In the genomic region with DNA sequence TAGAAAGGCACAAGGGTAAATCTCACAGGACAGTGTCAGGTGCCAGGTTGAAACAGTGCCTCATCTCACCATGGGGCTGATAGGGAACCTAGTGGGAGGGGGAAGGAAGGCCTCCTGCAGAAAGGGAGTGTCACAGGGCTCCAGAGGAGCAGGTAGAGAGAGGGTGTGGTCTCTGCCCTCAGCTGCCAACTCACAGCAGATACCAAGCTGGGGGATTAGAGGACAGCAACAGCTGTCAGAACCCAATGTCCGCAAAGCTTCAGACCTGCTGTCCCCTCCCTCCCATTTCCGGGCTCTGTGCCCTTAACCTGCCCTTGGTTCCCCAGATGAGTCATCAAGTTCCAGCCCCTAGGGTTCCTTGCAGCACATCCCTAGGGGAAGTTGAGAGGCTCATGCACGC, we compare ENCODE assay signal across 11 mouse cellular contexts. TPM values are rescaled to one million over a fixed set of nuclear protein-coding genes. Genes with fewer than 3 reads are reported as not detected.
DNase-seq lines count a peak whose midpoint lies in the region; ATAC-seq and TF ChIP-seq lines count a peak whose summit lies in the region.
"Had no signal": no experiment of that assay in that cellular context is flagged by ENCODE, and none has a peak within 500 bp of the region (broad histone marks: within the 10 kb centered on the region; RNA-seq: fewer than 3 reads in every experiment).

No protein-coding gene starts in this region.

- H3K4me3 ChIP-seq in lung, postnatal 0 days (ENCODE audit: low read depth, low read length), result no peak overlapping the region
- no peak overlapping the region for H3K4me3 ChIP-seq in bone marrow, adult 2 months (replicated peaks; ENCODE audit: control insufficient read depth, low read depth, low read length)
- H3K4me3 ChIP-seq in stomach, embryonic 16.5 days (replicated peaks; ENCODE audit: low read length), result no peak overlapping the region
- H3K4me3 ChIP-seq in forebrain, embryonic 16.5 days (replicated peaks; ENCODE audit: low read length), result no peak overlapping the region

- no peaks in the 10 kb centered on the region for H3K36me3 ChIP-seq in lung, postnatal 0 days (ENCODE audit: insufficient read depth, low read length)
- H3K36me3 ChIP-seq in stomach, embryonic 16.5 days (ENCODE audit: control insufficient read depth, insufficient read depth, low read length), result no peaks in the 10 kb centered on the region
- no peaks in the 10 kb centered on the region for H3K36me3 ChIP-seq in forebrain, embryonic 16.5 days (ENCODE audit: control insufficient read depth, insufficient read depth)

- peak; percentile 62 for ATAC-seq in lung, postnatal 0 days
- ATAC-seq in stomach, embryonic 16.5 days (ENCODE audit: insufficient read depth, low FRiP score), result peak; percentile 69
- no peak for ATAC-seq in forebrain, embryonic 16.5 days
- ATAC-seq: forebrain, embryonic 14.5 days had no signal

- DNase-seq in lung, postnatal 0 days (ENCODE audit: low spot score), result peak; percentile 34
- DNase-seq in lung, postnatal 25 days (ENCODE audit: low spot score), result no peak
- peak; percentile 87 for DNase-seq in liver
- DNase-seq in cerebellum, postnatal 4 days (ENCODE audit: low spot score in 2 of 2), result no peak
- no peak for DNase-seq in cerebellum, postnatal 10 days
- DNase-seq: right cerebral cortex, postnatal 25 days had no signal

- no peak overlapping the region for H3K4me2 ChIP-seq in lung, postnatal 0 days (replicated peaks; ENCODE audit: low read depth, low read length)
- H3K4me2 ChIP-seq in stomach, embryonic 16.5 days (ENCODE audit: low read depth, low read length), result no peak overlapping the region
- no peak overlapping the region for H3K4me2 ChIP-seq in forebrain, embryonic 16.5 days (ENCODE audit: low read length)

- TF ChIP-seq CTCF in lung, postnatal 0 days (IDR thresholded peaks at IDR 0.05), result no peak
- TF ChIP-seq CTCF in bone marrow, adult 2 months (IDR thresholded peaks at IDR 0.05; ENCODE audit: control insufficient read depth, insufficient read depth, low read length), result no peak

- no peaks in the 10 kb centered on the region for H3K4me1 ChIP-seq in lung, postnatal 0 days (ENCODE audit: insufficient read depth, low read depth, low read length)
- peaks cover 9% of the 10 kb centered on the region for H3K4me1 ChIP-seq in bone marrow, adult 2 months (ENCODE audit: control insufficient read depth, insufficient read depth, low read length)
- peaks cover 10% of the 10 kb centered on the region for H3K4me1 ChIP-seq in stomach, embryonic 16.5 days (ENCODE audit: control insufficient read depth, insufficient read depth, low read length)
- no peaks in the 10 kb centered on the region for H3K4me1 ChIP-seq in forebrain, embryonic 16.5 days (replicated peaks; ENCODE audit: control insufficient read depth, insufficient read depth, low read length)

- WGBS in lung, postnatal 0 days, result 26% methylated on average over 3 of the region's 3 CpGs
- 3% methylated on average over 3 of the region's 3 CpGs for WGBS in bone marrow, adult 2 months
- 28% methylated on average over 3 of the region's 3 CpGs for WGBS in stomach, embryonic 16.5 days
- WGBS in forebrain, embryonic 16.5 days, result 73% methylated on average over 3 of the region's 3 CpGs

- TF ChIP-seq POLR2A in bone marrow, adult 2 months (IDR thresholded peaks at IDR 0.05; ENCODE audit: borderline replicate concordance, control insufficient read depth, low read depth, low read length), result no peak

- H3K27me3 ChIP-seq in lung, postnatal 0 days (replicated peaks; ENCODE audit: insufficient read depth, low read length), result no peaks in the 10 kb centered on the region
- no peaks in the 10 kb centered on the region for H3K27me3 ChIP-seq in stomach, embryonic 16.5 days (ENCODE audit: control insufficient read depth, insufficient read depth, low read length)
- H3K27me3 ChIP-seq in forebrain, embryonic 16.5 days (replicated peaks; ENCODE audit: control insufficient read depth, insufficient read depth, low read length), result no peaks in the 10 kb centered on the region

- H3K9me3 ChIP-seq in lung, postnatal 0 days (ENCODE audit: low read length), result no peaks in the 10 kb centered on the region
- H3K9me3 ChIP-seq in stomach, embryonic 16.5 days (replicated peaks; ENCODE audit: control insufficient read depth, low read length), result peaks cover 4% of the 10 kb centered on the region; the same call in 1 of the 2 replicates
- H3K9me3 ChIP-seq in forebrain, embryonic 16.5 days (ENCODE audit: control insufficient read depth, low read length), result peaks cover 7% of the 10 kb centered on the region; the same call in 1 of the 2 replicates

- H3K9ac ChIP-seq in lung, postnatal 0 days (replicated peaks; ENCODE audit: low read depth), result no peak overlapping the region
- H3K9ac ChIP-seq in stomach, embryonic 16.5 days (ENCODE audit: low read length), result no peak overlapping the region
- no peak overlapping the region for H3K9ac ChIP-seq in forebrain, embryonic 16.5 days (replicated peaks; ENCODE audit: low read depth, low read length)

- H3K27ac ChIP-seq in lung, postnatal 0 days (ENCODE audit: low read length), result no peak overlapping the region
- peak overlapping the region; percentile 84 for H3K27ac ChIP-seq in bone marrow, adult 2 months (ENCODE audit: control insufficient read depth, insufficient read depth, low read depth, low read length, poor library complexity)
- H3K27ac ChIP-seq in stomach, embryonic 16.5 days (ENCODE audit: low read length), result peak overlapping the region; percentile 30; the same call in 1 of the 2 replicates
- no peak overlapping the region for H3K27ac ChIP-seq in forebrain, embryonic 16.5 days (ENCODE audit: low read length)
- H3K27ac ChIP-seq: macrophage had no signal

- no peak for TF ChIP-seq EP300 in lung, postnatal 0 days (IDR thresholded peaks at IDR 0.05)

RNA-seq across cellular contexts. Expression of a gene that starts 18.8 kb away (rescaled TPM):
- 1.3 and 1.6 TPM in 2 replicates for polyA plus RNA-seq in lung, postnatal 0 days (2015; fragmentation: Nextera tagmentation; extraction: Ambion mirVana)
- polyA plus RNA-seq in bone marrow, adult 2 months (2011; ENCODE audit: insufficient read depth, insufficient read length, low replicate concordance, missing spikeins), result 18.9 and 23.4 TPM in 2 replicates
- 0.54 and 0.94 TPM in 2 replicates for polyA plus RNA-seq in stomach, embryonic 16.5 days (2015; fragmentation: Nextera tagmentation; extraction: Ambion mirVana)
- not detected in 2 replicates for polyA plus RNA-seq in forebrain, embryonic 16.5 days (2015; fragmentation: Nextera tagmentation; extraction: Ambion mirVana)
- polyA plus RNA-seq: forebrain, embryonic 14.5 days had no signal

RNA-seq across cellular contexts. Expression of a gene that starts 31.5 kb away (rescaled TPM):
- 62.5 and 75.9 TPM in 2 replicates for polyA plus RNA-seq in lung, postnatal 0 days (2015; fragmentation: Nextera tagmentation; extraction: Ambion mirVana)
- 38.7 and 94.0 TPM in 2 replicates for polyA plus RNA-seq in bone marrow, adult 2 months (2011; ENCODE audit: insufficient read depth, insufficient read length, low replicate concordance, missing spikeins)
- polyA plus RNA-seq in stomach, embryonic 16.5 days (2015; fragmentation: Nextera tagmentation; extraction: Ambion mirVana), result 16.1 and 18.2 TPM in 2 replicates
- polyA plus RNA-seq in forebrain, embryonic 16.5 days (2015; fragmentation: Nextera tagmentation; extraction: Ambion mirVana), result 2.7 and 2.9 TPM in 2 replicates

RNA-seq across cellular contexts. Expression of a gene that starts 36.7 kb away (rescaled TPM):
- 29.4 and 33.3 TPM in 2 replicates for polyA plus RNA-seq in lung, postnatal 0 days (2015; fragmentation: Nextera tagmentation; extraction: Ambion mirVana)
- 18.6 and 39.0 TPM in 2 replicates for polyA plus RNA-seq in bone marrow, adult 2 months (2011; ENCODE audit: insufficient read depth, insufficient read length, low replicate concordance, missing spikeins)
- polyA plus RNA-seq in stomach, embryonic 16.5 days (2015; fragmentation: Nextera tagmentation; extraction: Ambion mirVana), result 9.7 and 9.9 TPM in 2 replicates
- polyA plus RNA-seq in forebrain, embryonic 16.5 days (2015; fragmentation: Nextera tagmentation; extraction: Ambion mirVana), result 1.5 and 2.0 TPM in 2 replicates

Comparison
In these comparisons a context has a peak if more than half of its experiments do, and no peak if none do; other contexts are left out.
1. DNase-seq: peak in lung, postnatal 0 days (single experiment) and liver (single experiment); none in lung, postnatal 25 days (single experiment), cerebellum, postnatal 4 days (0 of 2) and cerebellum, postnatal 10 days (0 of 2).
2. H3K27ac ChIP-seq: peak in bone marrow, adult 2 months (single experiment) and stomach, embryonic 16.5 days (single experiment); none in lung, postnatal 0 days (single experiment) and forebrain, embryonic 16.5 days (single experiment).